Mouse (Mus musculus): Measurements from ENCODE around the gene Slc36a4.

Gene Slc36a4

GRCm38 (mm10) chr9:15709599-15710381 is at the start of gene Slc36a4:
TSS of gene Slc36a4 (plus strand) at chr9:15709738.
- peak; percentile 64 for DNase-seq (ENCODE audit: low read depth, low spot score)

GRCm38 (mm10) chr9:15664606-15665005 is 44.9 kb upstream of the Slc36a4 start:
- no peak for DNase-seq (ENCODE audit: low read depth, low spot score)

GRCm38 (mm10) chr9:15669452-15669851 is 40.1 kb upstream of the Slc36a4 start:
- DNase-seq (ENCODE audit: low read depth, low spot score): no peak

GRCm38 (mm10) chr9:15670002-15670527 is 39.5 kb upstream of the Slc36a4 start:
- no peak for DNase-seq (ENCODE audit: low read depth, low spot score)

- DNase-seq (ENCODE audit: low read depth, low spot score): no peak
Measured at GRCm38 (mm10) chr9:15672251-15672650, 37.3 kb upstream of the Slc36a4 start.

- peak; percentile 56 for DNase-seq (ENCODE audit: low read depth, low spot score)
Measured at GRCm38 (mm10) chr9:15681855-15682466, 27.6 kb upstream of the Slc36a4 start.

- DNase-seq (ENCODE audit: low read depth, low spot score): peak; percentile 55
Measured at GRCm38 (mm10) chr9:15685215-15685614, 24.3 kb upstream of the Slc36a4 start.

- DNase-seq (ENCODE audit: low read depth, low spot score): no peak
Measured at GRCm38 (mm10) chr9:15687358-15687757, 22.2 kb upstream of the Slc36a4 start.

- DNase-seq (ENCODE audit: low read depth, low spot score): no peak
Measured at GRCm38 (mm10) chr9:15693847-15694246, 15.7 kb upstream of the Slc36a4 start.

- DNase-seq (ENCODE audit: low read depth, low spot score): no peak
Measured at GRCm38 (mm10) chr9:15694989-15695388, 14.5 kb upstream of the Slc36a4 start.

- DNase-seq (ENCODE audit: low read depth, low spot score): no peak
Measured at GRCm38 (mm10) chr9:15705706-15706105, 3.8 kb upstream of the Slc36a4 start.

GRCm38 (mm10) chr9:15708979-15709598 is 449 bp upstream of the Slc36a4 start:
- no peak for DNase-seq (ENCODE audit: low read depth, low spot score)

- DNase-seq (ENCODE audit: low read depth, low spot score): no peak
Measured at GRCm38 (mm10) chr9:15710821-15711565, 1.5 kb downstream of the Slc36a4 start.

GRCm38 (mm10) chr9:15711676-15712075 is 2.1 kb downstream of the Slc36a4 start:
- DNase-seq (ENCODE audit: low read depth, low spot score): no peak

GRCm38 (mm10) chr9:15714792-15715191 is 5.3 kb downstream of the Slc36a4 start:
- no peak for DNase-seq (ENCODE audit: low read depth, low spot score)

GRCm38 (mm10) chr9:15715193-15715989 is 5.9 kb downstream of the Slc36a4 start:
- no peak for DNase-seq (ENCODE audit: low read depth, low spot score)

GRCm38 (mm10) chr9:15717363-15717762 is 7.8 kb downstream of the Slc36a4 start:
- no peak for DNase-seq (ENCODE audit: low read depth, low spot score)

- no peak for DNase-seq (ENCODE audit: low read depth, low spot score)
Measured at GRCm38 (mm10) chr9:15718295-15718694, 8.8 kb downstream of the Slc36a4 start.

GRCm38 (mm10) chr9:15719594-15719993 is 10.1 kb downstream of the Slc36a4 start:
- no peak for DNase-seq (ENCODE audit: low read depth, low spot score)

- DNase-seq (ENCODE audit: low read depth, low spot score): no peak
Measured at GRCm38 (mm10) chr9:15720556-15720955, 11.0 kb downstream of the Slc36a4 start.
